Mouse (Mus musculus) spleen, postnatal 14 days (tissue): ENCODE results near the gene Ppp1r26.
A peak's percentile ranks its signal among the peaks of the same experiment; 100 is the strongest.
"Not testable (repeated sequence)": the region's sequence is repeated elsewhere in the genome, so short reads cannot be mapped to it uniquely, and the experiment has no call there.

Experiments
- DNase-seq, 2 experiments: peaks; one replicate each; pipeline ENCODE4 v3.0.0; 2021 to 2022; ENCODE audit warnings: low spot score in 2 of 2

Ppp1r26 gene

GRCm38 (mm10) chr2:28445082-28445481, 1.5 kb upstream of the Ppp1r26 start:
- DNase-seq, result no peak

GRCm38 (mm10) chr2:28446181-28446514, 452 bp upstream of the Ppp1r26 start:
- DNase-seq, result no peak

GRCm38 (mm10) chr2:28447315-28447670, 693 bp downstream of the Ppp1r26 start:
- no peak for DNase-seq

GRCm38 (mm10) chr2:28451663-28452062, 5.1 kb downstream of the Ppp1r26 start:
- DNase-seq, result no peak

GRCm38 (mm10) chr2:28453539-28453938, 6.9 kb downstream of the Ppp1r26 start:
- DNase-seq, result no peak

- DNase-seq, result no peak
Measured at GRCm38 (mm10) chr2:28456616-28457015, 10.0 kb downstream of the Ppp1r26 start.

GRCm38 (mm10) chr2:28463919-28464318, 17.3 kb downstream of the Ppp1r26 start:
- DNase-seq, result peak in 1 of 2 experiments; percentile 47

- no peak for DNase-seq
Measured at GRCm38 (mm10) chr2:28464919-28465318, 18.3 kb downstream of the Ppp1r26 start.

GRCm38 (mm10) chr2:28465836-28466518, 19.4 kb downstream of the Ppp1r26 start, which contains the start of gene 1700007K13Rik:
Gene 1700007K13Rik, minus strand, starts transcription at chr2:28466332.
- DNase-seq, result peak in 1 of 2 experiments; percentile 19

GRCm38 (mm10) chr2:28467860-28468485, 21.4 kb downstream of the Ppp1r26 start, which contains the start of gene Mrps2:
Gene Mrps2, plus strand, starts transcription at chr2:28468066.
- DNase-seq, result peak; percentile 61 to 74

GRCm38 (mm10) chr2:28468486-28469225, 22.1 kb downstream of the Ppp1r26 start:
- no peak for DNase-seq

GRCm38 (mm10) chr2:28469461-28469860, 22.9 kb downstream of the Ppp1r26 start:
- DNase-seq, result no peak

- no peak for DNase-seq
Measured at GRCm38 (mm10) chr2:28470591-28470990, 24.0 kb downstream of the Ppp1r26 start.

- not testable (repeated sequence) for DNase-seq
Measured at GRCm38 (mm10) chr2:28472011-28472410, 25.4 kb downstream of the Ppp1r26 start.

- DNase-seq, result not testable (repeated sequence)
Measured at GRCm38 (mm10) chr2:28477993-28478392, 31.4 kb downstream of the Ppp1r26 start.

- no peak for DNase-seq
Measured at GRCm38 (mm10) chr2:28479208-28480204, 32.9 kb downstream of the Ppp1r26 start.

- DNase-seq, result no peak
Measured at GRCm38 (mm10) chr2:28483861-28484260, 37.3 kb downstream of the Ppp1r26 start.

GRCm38 (mm10) chr2:28494521-28494920, 47.9 kb downstream of the Ppp1r26 start:
- no peak for DNase-seq

- no peak for DNase-seq
Measured at GRCm38 (mm10) chr2:28495207-28495756, 48.7 kb downstream of the Ppp1r26 start.

- DNase-seq, result no peak
Measured at GRCm38 (mm10) chr2:28495801-28496595, 49.4 kb downstream of the Ppp1r26 start.
